Mouse (Mus musculus) thymus, adult 2 months (tissue): ENCODE data around the gene Vwf. TPM values are rescaled to one million over a fixed set of nuclear protein-coding genes. Genes with fewer than 3 reads are reported as not detected.

ENCODE experiments used
- DNase-seq: peaks from one replicate; pipeline ENCODE4 v3.0.0; 2021
- H3K27ac ChIP-seq: fragments of 200-500 bp; 2 replicates; pipeline ENCODE4 v1.5.1; 2012; ENCODE audit warnings: low read length, control low read depth; ENCODE audit not compliant: control insufficient read depth, insufficient read depth
- H3K27me3 ChIP-seq: fragments of 200-500 bp; 2 replicates; pipeline ENCODE4 v1.6.1; 2012; ENCODE audit warnings: mild to moderate bottlenecking, low read length, moderate library complexity, mixed read lengths; ENCODE audit not compliant: control insufficient read depth, insufficient read depth
- H3K36me3 ChIP-seq: fragments of 200-500 bp; 2 replicates; pipeline ENCODE4 v1.6.1; 2012; ENCODE audit warnings: mild to moderate bottlenecking, low read length, moderate library complexity; ENCODE audit not compliant: control insufficient read depth, insufficient read depth
- H3K4me1 ChIP-seq: fragments of 200-500 bp; replicated peaks from 2 replicates; pipeline ENCODE4 v1.6.1; 2012; ENCODE audit warnings: low read length; ENCODE audit not compliant: control insufficient read depth, insufficient read depth
- H3K4me3 ChIP-seq: fragments of 200-500 bp; 2 replicates; pipeline ENCODE4 v1.5.1; 2012; ENCODE audit warnings: mild to moderate bottlenecking, low read length, control low read depth, moderate library complexity; ENCODE audit not compliant: control insufficient read depth, insufficient read depth
- CTCF ChIP-seq: fragments of 200-500 bp; IDR thresholded peaks from 2 replicates; pipeline ENCODE4 v1.5.1; 2012; ENCODE audit warnings: mild to moderate bottlenecking, control low read depth, low read length, moderate library complexity, borderline replicate concordance; ENCODE audit not compliant: control insufficient read depth, poor library complexity, insufficient read depth; ENCODE audit errors: extremely low read depth
- POLR2A ChIP-seq: fragments of 200-500 bp; IDR thresholded peaks from 2 replicates; pipeline ENCODE4 v1.6.1; 2012; ENCODE audit warnings: mild to moderate bottlenecking, low read length, control low read depth, moderate library complexity; ENCODE audit not compliant: control insufficient read depth, poor library complexity, insufficient read depth; ENCODE audit errors: extremely low read depth
- WGBS: fragments of 180-500 bp; shearing (Covaris S2); methylation state at CpG from one replicate; pipeline ENCODE4 v1.1.7; 2018; 5-methylcytosine and 5-hydroxymethylcytosine counted together
- polyA plus RNA-seq: library from polyadenylated mRNA; depleted of rRNA; stranded (reverse); fragments of >200 nt; gene quantifications from 2 replicates; pipeline ENCODE4 v1.2.3, GENCODE M21; 2012

Vwf gene
- polyA plus RNA-seq, 1 experiment = 32.3 TPM

DNA sequence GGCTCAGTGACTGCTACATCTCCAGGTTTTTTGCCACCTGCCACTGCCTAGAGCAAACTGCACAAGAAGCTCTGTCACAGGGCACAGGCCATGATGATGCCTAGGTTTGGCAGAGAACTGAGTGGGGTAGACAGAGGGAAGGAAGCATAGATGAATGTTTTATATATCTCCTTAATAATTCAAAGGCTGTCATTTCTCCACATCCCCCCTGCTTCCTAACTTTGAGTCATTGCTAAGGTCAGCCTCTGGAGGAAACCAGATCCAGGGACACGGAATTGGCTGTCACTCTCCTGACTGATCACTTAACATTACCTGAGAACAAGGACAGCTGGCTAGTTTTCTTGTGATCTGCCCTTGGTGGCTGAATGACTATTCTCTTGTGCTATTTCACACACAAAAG is 141.4 kb downstream of the Vwf start:
- Histone ChIP-seq H3K27me3 (no peaks in the 10 kb centered on the region), H3K27ac (no peak overlapping the region), H3K36me3 (no peaks in the 10 kb centered on the region), H3K4me1 (no peaks in the 10 kb centered on the region), H3K4me3 (no peak overlapping the region)
- no peak for DNase-seq
- 88% methylated on average over 1 of the region's 1 CpGs for WGBS
- TF ChIP-seq POLR2A (no peak), CTCF (no peak)

GRCm38 (mm10) chr6:125690057-125690703 is 143.6 kb downstream of the Vwf start, which contains the start of gene Ano2:
Gene Ano2 (plus strand): TSS chr6:125690419.
- no peak for DNase-seq
- Histone ChIP-seq H3K36me3 (no peaks in the 10 kb centered on the region), H3K4me1 (no peaks in the 10 kb centered on the region), H3K27ac (no peak within 1 kb of the TSS), H3K27me3 (no peaks in the 10 kb centered on the region), H3K4me3 (no peak within 1 kb of the TSS)
- TF ChIP-seq CTCF (no peak), POLR2A (no peak)
- 67% methylated on average over 20 of the region's 20 CpGs for WGBS

GRCm38 (mm10) chr6:125701146-125701545 is 154.6 kb downstream of the Vwf start:
- DNase-seq = no peak
- H3K4me1 ChIP-seq = no peaks in the 10 kb centered on the region
- H3K27me3 ChIP-seq = no peaks in the 10 kb centered on the region
- no peak for TF ChIP-seq CTCF
- TF ChIP-seq POLR2A = no peak
- H3K4me3 ChIP-seq = no peak overlapping the region
- WGBS = 80% methylated on average over 2 of the region's 2 CpGs
- H3K36me3 ChIP-seq = no peaks in the 10 kb centered on the region
- no peak overlapping the region for H3K27ac ChIP-seq

DNA sequence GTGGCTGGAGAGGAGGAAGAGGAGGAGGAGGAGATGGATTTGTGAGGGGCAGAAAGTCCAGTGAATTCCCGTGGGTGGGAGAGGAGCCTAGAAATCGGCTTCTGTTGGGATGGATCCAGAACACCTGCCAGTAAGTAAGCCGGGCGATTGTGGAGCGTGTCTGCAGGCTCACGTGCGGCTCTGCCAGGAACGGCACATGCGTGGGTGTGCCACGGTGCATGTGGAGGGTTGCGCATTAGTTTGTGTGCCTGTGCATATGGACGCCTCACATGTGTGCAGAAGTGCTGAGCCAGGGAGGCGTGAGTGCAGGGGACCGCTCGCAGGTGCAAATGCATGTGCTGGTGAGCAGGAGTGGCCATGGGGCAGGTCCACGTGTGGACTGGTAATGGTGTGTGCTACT is 164.7 kb downstream of the Vwf start:
- Histone ChIP-seq H3K4me3 (no peak overlapping the region), H3K27me3 (no peaks in the 10 kb centered on the region), H3K36me3 (no peaks in the 10 kb centered on the region), H3K27ac (no peak overlapping the region), H3K4me1 (no peaks in the 10 kb centered on the region)
- no peak for TF ChIP-seq CTCF
- 90% methylated on average over 16 of the region's 16 CpGs for WGBS
- DNase-seq = no peak

DNA sequence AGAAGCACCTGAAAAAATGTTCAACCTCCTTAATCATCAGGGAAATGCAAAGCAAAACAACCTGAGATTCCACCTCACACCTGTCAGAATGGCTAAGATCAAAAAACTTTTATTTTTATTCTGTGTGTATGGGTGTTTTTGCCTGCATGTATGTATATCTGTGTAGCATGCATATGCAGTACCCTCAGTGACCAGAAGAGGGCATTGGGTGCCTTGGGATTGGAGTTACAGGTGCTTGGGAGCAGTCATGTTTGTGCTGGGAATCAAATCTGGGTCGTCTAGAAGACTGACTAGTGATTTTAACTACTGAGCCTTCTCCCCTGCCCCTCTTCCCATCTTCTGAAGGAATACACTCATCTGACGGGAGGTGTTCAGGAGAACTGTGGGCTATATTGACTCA is 179.8 kb downstream of the Vwf start:
- no peak overlapping the region for H3K4me3 ChIP-seq
- no peaks in the 10 kb centered on the region for H3K27me3 ChIP-seq
- 80% methylated on average over 2 of the region's 2 CpGs for WGBS
- H3K4me1 ChIP-seq = no peaks in the 10 kb centered on the region; the same call in 1 of the 2 replicates
- DNase-seq = peak; percentile 20
- no peaks in the 10 kb centered on the region for H3K36me3 ChIP-seq
- H3K27ac ChIP-seq = no peak overlapping the region
- TF ChIP-seq CTCF (no peak), POLR2A (no peak)

DNA sequence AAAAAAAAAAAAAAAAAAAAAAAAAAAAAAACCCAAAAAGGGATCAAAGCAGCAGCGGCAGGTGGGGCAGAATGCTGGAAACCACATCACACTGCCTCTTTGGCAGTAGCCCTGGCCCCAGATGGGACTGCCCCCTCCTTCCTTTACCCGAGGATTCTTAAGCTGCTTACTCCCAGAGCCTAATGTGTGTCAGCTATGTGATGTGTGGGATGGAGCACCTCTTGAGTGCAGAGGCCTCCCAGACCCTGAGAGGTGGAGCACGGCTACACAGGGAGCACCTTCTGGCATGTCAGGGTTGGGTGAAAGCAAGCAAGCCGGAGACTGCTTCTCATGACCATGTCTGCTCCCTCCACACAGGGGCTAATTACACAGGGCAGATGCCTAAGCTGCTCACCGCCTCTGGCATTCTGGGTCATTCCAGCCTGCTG is 180.9 kb downstream of the Vwf start:
- no peak overlapping the region for H3K27ac ChIP-seq
- no peaks in the 10 kb centered on the region for H3K27me3 ChIP-seq
- TF ChIP-seq CTCF (no peak), POLR2A (no peak)
- H3K36me3 ChIP-seq = no peaks in the 10 kb centered on the region
- no peak overlapping the region for H3K4me3 ChIP-seq
- 51% methylated on average over 5 of the region's 5 CpGs for whole genome bisulfite sequencing
- DNase-seq = no peak
- H3K4me1 ChIP-seq = no peaks in the 10 kb centered on the region; the same call in 1 of the 2 replicates

DNA sequence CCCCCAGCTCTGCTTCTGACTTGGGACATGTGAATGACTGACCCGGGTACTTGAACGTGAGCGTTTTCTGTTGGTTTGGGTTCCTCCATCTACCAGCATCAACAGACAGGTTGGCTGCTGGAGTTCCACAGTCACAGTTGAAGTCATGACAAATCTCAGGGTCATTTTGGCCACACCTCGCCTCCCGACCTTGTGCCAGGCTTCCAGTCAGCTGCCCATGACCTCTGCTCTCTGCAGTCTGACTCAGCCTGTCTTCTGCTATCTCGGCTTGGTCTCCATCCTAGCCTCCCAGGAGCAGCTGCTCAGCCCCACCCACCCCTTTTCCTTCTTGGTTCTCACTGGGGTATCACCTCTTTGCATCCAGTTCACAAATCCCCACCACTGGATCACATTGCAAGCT is 182.9 kb downstream of the Vwf start:
- no peak for TF ChIP-seq POLR2A
- no peak for TF ChIP-seq CTCF
- Histone ChIP-seq H3K4me1 (no peaks in the 10 kb centered on the region; the same call in 1 of the 2 replicates), H3K36me3 (no peaks in the 10 kb centered on the region), H3K27ac (no peak overlapping the region), H3K27me3 (no peaks in the 10 kb centered on the region), H3K4me3 (no peak overlapping the region)
- no peak for DNase-seq
- WGBS = 86% methylated on average over 6 of the region's 6 CpGs
